Mouse (Mus musculus): Measurements from ENCODE around the gene Epc2. TPM values are rescaled to one million over a fixed set of nuclear protein-coding genes. Genes with fewer than 3 reads are reported as not detected.

Epc2 gene
- total and polyA plus RNA-seq, 2 experiments from 2014 or later = 9.0 to 40.2 TPM

- WGBS = 60% methylated on average over 2 of the region's 2 CpGs
- Histone ChIP-seq H3K9ac (replicated peaks; ENCODE audit: low read length, poor library complexity, severe bottlenecking) (no peak overlapping the region), H3K27me3 (ENCODE audit: insufficient read depth, low read length) (no peaks in the 10 kb centered on the region), H3K36me3 (ENCODE audit: insufficient read depth, low read length) (no peaks in the 10 kb centered on the region), H3K27ac (ENCODE audit: low read depth, low read length) (no peak overlapping the region), H3K4me1 (ENCODE audit: insufficient read depth, low read length) (no peaks in the 10 kb centered on the region), H3K4me2 (ENCODE audit: low read depth, low read length, poor library complexity, severe bottlenecking) (no peak overlapping the region), H3K9me3 (ENCODE audit: low read length) (no peaks in the 10 kb centered on the region), H3K4me3 (ENCODE audit: low read depth, low read length) (no peak overlapping the region)
- ATAC-seq (ENCODE audit: low FRiP score) (no peak), DNase-seq (ENCODE audit: low spot score) (no peak)
- peak; percentile 38 for TF ChIP-seq CTCF (IDR thresholded peaks at IDR 0.05)
Observed at GRCm38 (mm10) chr2:49446238-49446637, 5.0 kb upstream of the Epc2 start.

- TF ChIP-seq CTCF (IDR thresholded peaks at IDR 0.05) = peak; percentile 77
- Histone ChIP-seq H3K4me2 (ENCODE audit: low read depth, low read length, poor library complexity, severe bottlenecking) (no peak overlapping the region), H3K9ac (replicated peaks; ENCODE audit: low read length, poor library complexity, severe bottlenecking) (no peak overlapping the region), H3K27me3 (ENCODE audit: insufficient read depth, low read length) (no peaks in the 10 kb centered on the region), H3K4me3 (ENCODE audit: low read depth, low read length) (no peak overlapping the region), H3K27ac (ENCODE audit: low read depth, low read length) (no peak overlapping the region), H3K9me3 (ENCODE audit: low read length) (no peaks in the 10 kb centered on the region), H3K36me3 (ENCODE audit: insufficient read depth, low read length) (no peaks in the 10 kb centered on the region), H3K4me1 (ENCODE audit: insufficient read depth, low read length) (no peaks in the 10 kb centered on the region)
- 54% methylated on average over 8 of the region's 8 CpGs for WGBS
- ATAC-seq (ENCODE audit: low FRiP score) (no peak), DNase-seq (ENCODE audit: low spot score) (peak; percentile 58)
Observed at GRCm38 (mm10) chr2:49447586-49448475, 3.5 kb upstream of the Epc2 start.

- 0 out of 2 replicates have a peak overlapping the region, but pooled peaks have one; percentile 89 for H3K9ac ChIP-seq (replicated peaks; ENCODE audit: low read length, poor library complexity, severe bottlenecking)
- H3K36me3 ChIP-seq (ENCODE audit: insufficient read depth, low read length) = no peaks in the 10 kb centered on the region
- H3K9me3 ChIP-seq (ENCODE audit: low read length) = no peaks in the 10 kb centered on the region
- no peak for TF ChIP-seq CTCF (IDR thresholded peaks at IDR 0.05)
- H3K27me3 ChIP-seq (ENCODE audit: insufficient read depth, low read length) = no peaks in the 10 kb centered on the region
- H3K4me1 ChIP-seq (ENCODE audit: insufficient read depth, low read length) = no peaks in the 10 kb centered on the region
- 17% methylated on average over 4 of the region's 4 CpGs for WGBS
- peak overlapping the region; percentile 87 for H3K4me2 ChIP-seq (ENCODE audit: low read depth, low read length, poor library complexity, severe bottlenecking)
- peak overlapping the region; percentile 83 for H3K4me3 ChIP-seq (ENCODE audit: low read depth, low read length)
- ATAC-seq (ENCODE audit: low FRiP score) (no peak), DNase-seq (ENCODE audit: low spot score) (no peak)
- H3K27ac ChIP-seq (ENCODE audit: low read depth, low read length) = no peak overlapping the region
Observed at GRCm38 (mm10) chr2:49450467-49450866, 819 bp upstream of the Epc2 start.

- H3K4me3 ChIP-seq (ENCODE audit: low read depth, low read length) = peak overlapping the region; percentile 83
- no peaks in the 10 kb centered on the region for H3K9me3 ChIP-seq (ENCODE audit: low read length)
- ATAC-seq (ENCODE audit: low FRiP score) (peak; percentile 93), DNase-seq (ENCODE audit: low spot score) (peak; percentile 96)
- no peaks in the 10 kb centered on the region for H3K36me3 ChIP-seq (ENCODE audit: insufficient read depth, low read length)
- H3K27ac ChIP-seq (ENCODE audit: low read depth, low read length) = peak overlapping the region; percentile 98
- TF ChIP-seq CTCF (IDR thresholded peaks at IDR 0.05) = peak; percentile 52
- WGBS = 0% methylated on average over 38 of the region's 64 CpGs
- H3K27me3 ChIP-seq (ENCODE audit: insufficient read depth, low read length) = no peaks in the 10 kb centered on the region
- peak overlapping the region; percentile 87; the same call in 1 of the 2 replicates for H3K4me2 ChIP-seq (ENCODE audit: low read depth, low read length, poor library complexity, severe bottlenecking)
- H3K4me1 ChIP-seq (ENCODE audit: insufficient read depth, low read length) = no peaks in the 10 kb centered on the region
- peak overlapping the region; percentile 89 for H3K9ac ChIP-seq (replicated peaks; ENCODE audit: low read length, poor library complexity, severe bottlenecking)
Observed at GRCm38 (mm10) chr2:49451637-49452211, 438 bp downstream of the Epc2 start.

- Histone ChIP-seq H3K27me3 (ENCODE audit: insufficient read depth, low read length) (no peaks in the 10 kb centered on the region), H3K4me2 (ENCODE audit: low read depth, low read length, poor library complexity, severe bottlenecking) (peak overlapping the region; percentile 87), H3K27ac (ENCODE audit: low read depth, low read length) (peak overlapping the region; percentile 98), H3K4me1 (ENCODE audit: insufficient read depth, low read length) (no peaks in the 10 kb centered on the region), H3K9me3 (ENCODE audit: low read length) (no peaks in the 10 kb centered on the region), H3K4me3 (ENCODE audit: low read depth, low read length) (peak overlapping the region; percentile 83), H3K9ac (replicated peaks; ENCODE audit: low read length, poor library complexity, severe bottlenecking) (peak overlapping the region; percentile 89), H3K36me3 (ENCODE audit: insufficient read depth, low read length) (no peaks in the 10 kb centered on the region)
- 1% methylated on average over 37 of the region's 37 CpGs for WGBS
- DNase-seq (ENCODE audit: low spot score) = peak; percentile 93
- peak; percentile 57; the same call in 1 of the 2 replicates for ATAC-seq (ENCODE audit: low FRiP score)
- TF ChIP-seq CTCF (IDR thresholded peaks at IDR 0.05) = no peak
Observed at GRCm38 (mm10) chr2:49452451-49453081, 1.3 kb downstream of the Epc2 start.
